Mouse (Mus musculus) bone marrow macrophage, adult 2 months (primary cell): Measurements from ENCODE around the gene Uba6.

Source experiments
- CTCF ChIP-seq: IDR thresholded peaks from 2 replicates; pipeline ENCODE4 v1.5.1; 2012; ENCODE audit warnings: low read depth, mild to moderate bottlenecking, low read length, moderate library complexity
- POLR2A ChIP-seq: IDR thresholded peaks from 2 replicates; pipeline ENCODE4 v1.6.1; 2012; ENCODE audit warnings: mild to moderate bottlenecking, low read depth, low read length, borderline replicate concordance

DNA sequence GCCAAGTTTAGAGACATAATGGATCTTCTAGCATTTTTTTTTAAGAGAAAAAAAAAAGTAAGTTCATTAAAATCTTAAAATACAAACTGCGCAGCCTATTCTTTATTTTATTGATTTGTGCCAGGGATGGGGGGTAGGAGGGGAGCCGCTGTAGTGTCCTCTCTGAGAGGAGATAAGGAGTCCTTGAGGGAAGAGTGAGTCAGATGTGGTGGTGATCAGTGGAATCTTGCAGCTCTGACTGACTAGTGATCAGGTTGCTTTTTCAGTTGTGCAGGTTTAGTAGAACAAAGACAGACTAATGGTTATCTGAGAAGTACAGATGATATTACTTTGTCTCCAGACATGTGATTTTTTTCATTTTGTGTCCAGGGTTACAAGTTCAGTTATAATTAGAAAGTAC, 59.6 kb downstream of the Uba6 start:
- TF ChIP-seq CTCF = no peak
- no peak for TF ChIP-seq POLR2A
